Mouse (Mus musculus) large intestine, adult 2 months (tissue): ENCODE results near the gene Elp1. TPM values are rescaled to one million over a fixed set of nuclear protein-coding genes. Genes with fewer than 3 reads are reported as not detected.

Experiments used
- DNase-seq: peaks from one replicate; pipeline ENCODE4 v3.0.0-alpha.2; 2012; ENCODE audit warnings: low read depth, low spot score
- WGBS: fragments of 180-500 bp; shearing (Covaris S2); methylation state at CpG from one replicate; pipeline ENCODE4 v1.1.7; 2018; 5-methylcytosine and 5-hydroxymethylcytosine counted together
- polyA plus RNA-seq: library from polyadenylated mRNA; depleted of rRNA; stranded (reverse); fragments of >200 nt; gene quantifications from 2 replicates; pipeline ENCODE4 v1.2.3, GENCODE M21; 2012

Elp1 gene
- polyA plus RNA-seq, 1 experiment = 8.7 TPM

GRCm38 (mm10) chr4:56802669-56803150, 579 bp upstream of the Elp1 start:
- no peak for DNase-seq
- 1% methylated on average over 25 of the region's 25 CpGs for WGBS

- DNase-seq = no peak
- WGBS = 25% methylated on average over 1 of the region's 1 CpGs
Measured at GRCm38 (mm10) chr4:56791373-56791772, 10.8 kb downstream of the Elp1 start.

GRCm38 (mm10) chr4:56771065-56771464, 31.1 kb downstream of the Elp1 start:
- DNase-seq = no peak
- WGBS = 27% methylated on average over 1 of the region's 1 CpGs

- no peak for DNase-seq
- WGBS = 82% methylated on average over 7 of the region's 7 CpGs
Measured at GRCm38 (mm10) chr4:56768913-56769312, 33.2 kb downstream of the Elp1 start.

GRCm38 (mm10) chr4:56767861-56768284, 34.3 kb downstream of the Elp1 start:
- DNase-seq = no peak
- 44% methylated on average over 5 of the region's 5 CpGs for WGBS

GRCm38 (mm10) chr4:56757693-56758092, 44.4 kb downstream of the Elp1 start:
- 81% methylated on average over 1 of the region's 1 CpGs for WGBS
- no peak for DNase-seq

GRCm38 (mm10) chr4:56756966-56757600, 45.0 kb downstream of the Elp1 start:
- no peak for DNase-seq
- 88% methylated on average over 10 of the region's 10 CpGs for WGBS

- 93% methylated on average over 5 of the region's 5 CpGs for WGBS
Measured at GRCm38 (mm10) chr4:56756021-56756420, 46.1 kb downstream of the Elp1 start.

GRCm38 (mm10) chr4:56747456-56747855, 54.7 kb downstream of the Elp1 start:
- 96% methylated on average over 9 of the region's 9 CpGs for WGBS
- no peak for DNase-seq

More at GRCm38 (mm10) chr4:56756021-56756420, 46.1 kb downstream of the Elp1 start:
- no peak for DNase-seq

GRCm38 (mm10) chr4:56746345-56746744, 55.8 kb downstream of the Elp1 start:
- WGBS = 86% methylated on average over 2 of the region's 2 CpGs
- no peak for DNase-seq

- WGBS = 95% methylated on average over 21 of the region's 21 CpGs
- no peak for DNase-seq
Measured at GRCm38 (mm10) chr4:56743363-56744195, 58.6 kb downstream of the Elp1 start, which contains the start of gene Actl7a. Gene Actl7a, plus strand, starts transcription at chr4:56743413.

GRCm38 (mm10) chr4:56742698-56743097, 59.4 kb downstream of the Elp1 start:
- WGBS = 84% methylated on average over 4 of the region's 4 CpGs
- DNase-seq = no peak

GRCm38 (mm10) chr4:56741041-56741493, 61.1 kb downstream of the Elp1 start, which contains the start of gene Actl7b:
Gene Actl7b, minus strand, starts transcription at chr4:56741443.
- 93% methylated on average over 13 of the region's 13 CpGs for WGBS

GRCm38 (mm10) chr4:56740611-56741010, 61.5 kb downstream of the Elp1 start:
- no peak for DNase-seq
- 96% methylated on average over 20 of the region's 20 CpGs for WGBS

More at GRCm38 (mm10) chr4:56741041-56741493, 61.1 kb downstream of the Elp1 start, which contains the start of gene Actl7b:
- DNase-seq = no peak

- no peak for DNase-seq
- WGBS = 84% methylated on average over 18 of the region's 18 CpGs
Measured at GRCm38 (mm10) chr4:56740020-56740485, 62.1 kb downstream of the Elp1 start, which contains the start of gene Gm26657. Gene Gm26657, plus strand, starts transcription at chr4:56740070.

- WGBS = 64% methylated on average over 8 of the region's 8 CpGs
- DNase-seq = no peak
Measured at GRCm38 (mm10) chr4:56725839-56726238, 76.3 kb downstream of the Elp1 start.

- 85% methylated on average over 6 of the region's 6 CpGs for WGBS
- DNase-seq = no peak
Measured at GRCm38 (mm10) chr4:56723237-56723636, 78.9 kb downstream of the Elp1 start.

GRCm38 (mm10) chr4:56722346-56722745, 79.8 kb downstream of the Elp1 start:
- WGBS = 31% methylated on average over 6 of the region's 6 CpGs

GRCm38 (mm10) chr4:56721469-56721868, 80.7 kb downstream of the Elp1 start:
- 32% methylated on average over 3 of the region's 3 CpGs for WGBS
- no peak for DNase-seq

More at GRCm38 (mm10) chr4:56722346-56722745, 79.8 kb downstream of the Elp1 start:
- no peak for DNase-seq

- WGBS = 68% methylated on average over 9 of the region's 9 CpGs
Measured at GRCm38 (mm10) chr4:56720403-56720802, 81.7 kb downstream of the Elp1 start.

More at GRCm38 (mm10) chr4:56720403-56720802, 81.7 kb downstream of the Elp1 start:
- DNase-seq = no peak
